Mouse (Mus musculus) gastrocnemius, adult 2 months (tissue): Measurements from ENCODE around the gene Slc1a5. TPM values are rescaled to one million over a fixed set of nuclear protein-coding genes. Genes with fewer than 3 reads are reported as not detected.

Experiments used
- DNase-seq: peaks from one replicate; pipeline ENCODE4 v3.0.0; 2022
- H3K27ac ChIP-seq: fragments of 200-600 bp; 2 replicates; pipeline ENCODE4 v1.8.1; 2022; ENCODE audit warnings: mild to moderate bottlenecking
- H3K4me3 ChIP-seq: fragments of 200-600 bp; 2 replicates; pipeline ENCODE4 v1.8.1; 2022; ENCODE audit warnings: mild to moderate bottlenecking, moderate library complexity
- CTCF ChIP-seq: fragments of 200-600 bp; IDR thresholded peaks from 2 replicates; pipeline ENCODE4 v1.8.1; 2022; ENCODE audit warnings: antibody characterized with exemption, mild to moderate bottlenecking, moderate library complexity
- intact Hi-C: fragments of 180-260 bp; cut with DNase I; formaldehyde crosslinking; loops from one replicate; pipeline ENCODE4 v1.15.1; 2025
- long read RNA-seq, 2 experiments: library from polyadenylated mRNA; stranded (forward); transcript quantifications; one replicate each; pipeline ENCODE4 v2.0.0; 2021
- total RNA-seq, 2 experiments: library from RNA; stranded (reverse); gene quantifications; 2 replicates each; pipeline ENCODE4 v1.2.3; 2021

The Slc1a5 gene
- 10 to 100 TPM; 11.0 to 14.6 TPM for total RNA-seq
- long read RNA-seq, experiment 1, transcript Slc1a5-202 (8 exons, 2,807 nt): minor isoform, 6 of 31 reads
- long read RNA-seq, experiment 1, transcript Slc1a5-201 (9 exons, 2,764 nt): major isoform, 24 of 31 reads
- long read RNA-seq, experiment 1, partial matches to known transcripts: 0 of 31 reads
- long read RNA-seq, experiment 1, other reads (novel, unspliced or antisense): 1 of 31 reads
- long read RNA-seq, experiment 2, transcript Slc1a5-201 (9 exons, 2,764 nt): major isoform, 9 of 12 reads
- long read RNA-seq, experiment 2, partial matches to known transcripts: 0 of 12 reads
- long read RNA-seq, experiment 2, other reads (novel, unspliced or antisense): 1 of 12 reads

- Histone ChIP-seq H3K27ac (peak within 1 kb of the TSS; percentile 74), H3K4me3 (peak within 1 kb of the TSS; percentile 89)
- TF ChIP-seq CTCF: peak; percentile 16; the same call in 1 of the 2 replicates
- intact Hi-C loops: loop anchor here (2.0 kb wide), 1 partner anchor 20 kb away; no protein-coding TSS in a partner anchor
- DNase-seq: peak; percentile 93
Observed at GRCm38 (mm10) chr7:16780825-16781554, at the start of gene Slc1a5. Gene Slc1a5 (plus strand): TSS chr7:16781340.

GRCm38 (mm10) chr7:16731893-16732422 lies 49.2 kb upstream of the Slc1a5 start:
- no peak for DNase-seq
- intact Hi-C loops: loop anchor here (5.0 kb wide), 1 partner anchor 35 kb away; no protein-coding TSS in a partner anchor
- TF ChIP-seq CTCF: no peak
- no peak overlapping the region for H3K4me3 ChIP-seq
- H3K27ac ChIP-seq: no peak overlapping the region

GRCm38 (mm10) chr7:16737606-16738072 lies 43.5 kb upstream of the Slc1a5 start:
- Histone ChIP-seq H3K4me3 (peak overlapping the region; percentile 89), H3K27ac (peak overlapping the region; percentile 91)
- no peak for TF ChIP-seq CTCF
- DNase-seq: no peak
- intact Hi-C loops: no loop called here

GRCm38 (mm10) chr7:16738073-16738696 lies 43.0 kb upstream of the Slc1a5 start, which contains the start of gene Ap2s1:
Gene Ap2s1 (plus strand): TSS chr7:16738410.
- Histone ChIP-seq H3K4me3 (peak within 1 kb of the TSS; percentile 89), H3K27ac (peak within 1 kb of the TSS; percentile 91)
- peak; percentile 97 for DNase-seq
- intact Hi-C loops: no loop called here
- no peak for TF ChIP-seq CTCF

- TF ChIP-seq CTCF: no peak
- peak overlapping the region; percentile 89 for H3K4me3 ChIP-seq
- intact Hi-C loops: no loop called here
- peak overlapping the region; percentile 91 for H3K27ac ChIP-seq
- no peak for DNase-seq
Observed at GRCm38 (mm10) chr7:16739056-16739604, 42.0 kb upstream of the Slc1a5 start.

GRCm38 (mm10) chr7:16745373-16745772 lies 35.8 kb upstream of the Slc1a5 start:
- H3K4me3 ChIP-seq: no peak overlapping the region
- intact Hi-C loops: no loop called here
- TF ChIP-seq CTCF: no peak

GRCm38 (mm10) chr7:16746093-16746492 lies 35.0 kb upstream of the Slc1a5 start:
- intact Hi-C loops: loop anchor here (1.0 to 2.0 kb wide), 2 partner anchors 63 to 111 kb away; no protein-coding TSS in a partner anchor
- Histone ChIP-seq H3K4me3 (no peak overlapping the region), H3K27ac (no peak overlapping the region; the same call in 1 of the 2 replicates)
- TF ChIP-seq CTCF: peak; percentile 85
- peak; percentile 49 for DNase-seq

More at GRCm38 (mm10) chr7:16745373-16745772, 35.8 kb upstream of the Slc1a5 start:
- no peak for DNase-seq
- H3K27ac ChIP-seq: no peak overlapping the region

GRCm38 (mm10) chr7:16747656-16748055 lies 33.5 kb upstream of the Slc1a5 start:
- TF ChIP-seq CTCF: no peak
- intact Hi-C loops: loop anchor here (2.0 kb wide), 1 partner anchor 109 kb away; no protein-coding TSS in a partner anchor
- DNase-seq: no peak

GRCm38 (mm10) chr7:16752016-16752415 lies 29.1 kb upstream of the Slc1a5 start:
- no peak for TF ChIP-seq CTCF
- no peak for DNase-seq
- no peak overlapping the region for H3K27ac ChIP-seq
- intact Hi-C loops: no loop called here
- H3K4me3 ChIP-seq: no peak overlapping the region

More at GRCm38 (mm10) chr7:16747656-16748055, 33.5 kb upstream of the Slc1a5 start:
- H3K4me3 ChIP-seq: no peak overlapping the region
- H3K27ac ChIP-seq: no peak overlapping the region

- Histone ChIP-seq H3K4me3 (no peak overlapping the region), H3K27ac (peak overlapping the region; percentile 53)
- DNase-seq: peak; percentile 39
- intact Hi-C loops: no loop called here
- TF ChIP-seq CTCF: no peak
Observed at GRCm38 (mm10) chr7:16755362-16756017, 25.6 kb upstream of the Slc1a5 start.

- H3K4me3 ChIP-seq: no peak overlapping the region
- intact Hi-C loops: no loop called here
- TF ChIP-seq CTCF: no peak
- DNase-seq: no peak
- H3K27ac ChIP-seq: no peak overlapping the region
Observed at GRCm38 (mm10) chr7:16758872-16759574, 22.1 kb upstream of the Slc1a5 start.
